Mouse (Mus musculus): Measurements from ENCODE around the gene Gm43517. TPM values are rescaled to one million over a fixed set of nuclear protein-coding genes. Genes with fewer than 3 reads are reported as not detected.

Gm43517 gene
- total and polyA plus RNA-seq, 3 experiments: not detected

GRCm38 (mm10) chr12:49375427-49376317 lies 9.3 kb upstream of the Gm43517 start:
- H3K27ac ChIP-seq (ENCODE audit: insufficient read depth, low read depth): no peak overlapping the region
- no peaks in the 10 kb centered on the region for H3K27me3 ChIP-seq (replicated peaks)

GRCm38 (mm10) chr12:49376318-49376992 lies 8.5 kb upstream of the Gm43517 start:
- Histone ChIP-seq H3K4me3 (replicated peaks in 1 of 3; ENCODE audit: low read depth in 2 of 3, low read length in 2 of 3, poor library complexity in 1 of 3) (no peak overlapping the region), H3K4me1 (ENCODE audit: control insufficient read depth in 1 of 2, insufficient read depth in 2 of 2) (no peaks in the 10 kb centered on the region), H3K79me2 (replicated peaks; ENCODE audit: control insufficient read depth, extremely low read depth, insufficient read depth, poor library complexity, severe bottlenecking) (no peaks in the 10 kb centered on the region), H3K4me2 (ENCODE audit: insufficient read depth, low read depth, poor library complexity, severe bottlenecking) (no peak overlapping the region), H3K27me3 (replicated peaks) (no peaks in the 10 kb centered on the region), H3K36me3 (replicated peaks in 1 of 2; ENCODE audit: control insufficient read depth in 1 of 2, insufficient read depth in 1 of 2, low read length in 1 of 2) (no peaks in the 10 kb centered on the region), H3K9ac (ENCODE audit: insufficient read depth, low read depth) (no peak overlapping the region), H3K27ac (ENCODE audit: insufficient read depth, low read depth) (no peak overlapping the region), H3K9me3 (replicated peaks; ENCODE audit: low read length) (peaks cover 54% of the 10 kb centered on the region)
- DNase-seq (ENCODE audit: extremely low read depth): no peak
- in situ Hi-C loops (cut with MboI; ENCODE audit: low pct_ligation_motif_present, low pct_unique_long_range_greater_than_20kb, low sequenced_read_pairs) (no loop called here), dilution Hi-C loops (cut with MboI; ENCODE audit: extremely low pct_ligation_motif_present, extremely low pct_unique_long_range_greater_than_20kb, low sequenced_read_pairs) (no loop called here)
- TF ChIP-seq CHD1 (IDR thresholded peaks at IDR 0.05; ENCODE audit: low read depth, low read length): no peak
- TF ChIP-seq UBTF (IDR thresholded peaks at IDR 0.05; ENCODE audit: low read depth, low read length): no peak
- TF ChIP-seq RCOR1 (conservative IDR thresholded peaks at IDR 0.05; ENCODE audit: low read depth, low read length): no peak
- no peak for TF ChIP-seq E2F4 (IDR thresholded peaks at IDR 0.05; ENCODE audit: insufficient replicate concordance, low read depth, low read length)
- TF ChIP-seq PAX5 (IDR thresholded peaks at IDR 0.05; ENCODE audit: low read length): no peak
- TF ChIP-seq HCFC1 (IDR thresholded peaks at IDR 0.05; ENCODE audit: low read depth, low read length): no peak
- no peak for TF ChIP-seq EP300 (IDR thresholded peaks at IDR 0.05; ENCODE audit: low read length)
- TF ChIP-seq CHD2 (IDR thresholded peaks at IDR 0.05; ENCODE audit: low read length): no peak
- TF ChIP-seq ZKSCAN1 (IDR thresholded peaks at IDR 0.05; ENCODE audit: borderline replicate concordance, low read depth, low read length): no peak
- TF ChIP-seq MEF2A (IDR thresholded peaks at IDR 0.05; ENCODE audit: borderline replicate concordance, low read depth, low read length): no peak
- TF ChIP-seq CTCF (conservative IDR thresholded peaks at IDR 0.05 in 1 of 2, IDR thresholded peaks at IDR 0.05 in 1 of 2; ENCODE audit: low read depth in 2 of 2, low read length in 2 of 2): no peak
- TF ChIP-seq ZNF384 (IDR thresholded peaks at IDR 0.05; ENCODE audit: low read depth, low read length): no peak
- no peak for TF ChIP-seq GABPA (IDR thresholded peaks at IDR 0.05; ENCODE audit: insufficient replicate concordance, low read depth, low read length)

More at GRCm38 (mm10) chr12:49375427-49376317, 9.3 kb upstream of the Gm43517 start:
- in situ Hi-C loops (cut with MboI; ENCODE audit: low pct_ligation_motif_present, low pct_unique_long_range_greater_than_20kb, low sequenced_read_pairs) (no loop called here), dilution Hi-C loops (cut with MboI; ENCODE audit: extremely low pct_ligation_motif_present, extremely low pct_unique_long_range_greater_than_20kb, low sequenced_read_pairs) (no loop called here)
- peaks cover 58% of the 10 kb centered on the region for H3K9me3 ChIP-seq (replicated peaks; ENCODE audit: low read length)
- TF ChIP-seq ELF1 (IDR thresholded peaks at IDR 0.05; ENCODE audit: low read depth, low read length) (no peak), UBTF (IDR thresholded peaks at IDR 0.05; ENCODE audit: low read depth, low read length) (no peak), NRF1 (IDR thresholded peaks at IDR 0.05; ENCODE audit: low read depth, low read length) (no peak), MXI1 (IDR thresholded peaks at IDR 0.05; ENCODE audit: low read depth, low read length) (no peak), JUN (IDR thresholded peaks at IDR 0.05; ENCODE audit: insufficient read depth, low read depth, low read length) (no peak), JUND (conservative IDR thresholded peaks at IDR 0.05; ENCODE audit: low read depth, low read length) (no peak), POLR2AphosphoS2 (IDR thresholded peaks at IDR 0.05; ENCODE audit: low read depth, low read length) (no peak), MEF2A (IDR thresholded peaks at IDR 0.05; ENCODE audit: borderline replicate concordance, low read depth, low read length) (no peak), MYC (IDR thresholded peaks at IDR 0.05; ENCODE audit: low read depth, low read length) (no peak), MAX (IDR thresholded peaks at IDR 0.05; ENCODE audit: low read length) (no peak), ZNF384 (IDR thresholded peaks at IDR 0.05; ENCODE audit: low read depth, low read length) (no peak), ZMIZ1 (IDR thresholded peaks at IDR 0.05; ENCODE audit: low read depth, low read length) (no peak), USF2 (conservative IDR thresholded peaks at IDR 0.05; ENCODE audit: low read depth, low read length) (no peak), ZKSCAN1 (IDR thresholded peaks at IDR 0.05; ENCODE audit: borderline replicate concordance, low read depth, low read length) (no peak), USF1 (IDR thresholded peaks at IDR 0.05; ENCODE audit: low read depth, low read length) (no peak), CHD1 (IDR thresholded peaks at IDR 0.05; ENCODE audit: low read depth, low read length) (no peak)
- H3K79me2 ChIP-seq (replicated peaks; ENCODE audit: control insufficient read depth, extremely low read depth, insufficient read depth, poor library complexity, severe bottlenecking): no peaks in the 10 kb centered on the region
- H3K9ac ChIP-seq (ENCODE audit: insufficient read depth, low read depth): no peak overlapping the region
- no peaks in the 10 kb centered on the region for H3K36me3 ChIP-seq (replicated peaks in 1 of 2; ENCODE audit: control insufficient read depth in 1 of 2, insufficient read depth in 1 of 2, low read length in 1 of 2)
- no peak overlapping the region for H3K4me2 ChIP-seq (ENCODE audit: insufficient read depth, low read depth, poor library complexity, severe bottlenecking)
- no peaks in the 10 kb centered on the region for H3K4me1 ChIP-seq (ENCODE audit: control insufficient read depth in 1 of 2, insufficient read depth in 2 of 2)
- H3K4me3 ChIP-seq (replicated peaks in 1 of 3; ENCODE audit: low read depth in 2 of 3, low read length in 2 of 3, poor library complexity in 1 of 3): no peak overlapping the region
- DNase-seq (ENCODE audit: extremely low read depth): no peak

Measured in CH12.LX (cell line).